Mouse (Mus musculus): ENCODE data around the gene Phldb2. TPM values are rescaled to one million over a fixed set of nuclear protein-coding genes. Genes with fewer than 3 reads are reported as not detected.

The Phldb2 gene
- polyA plus RNA-seq, 1 experiment from 2014 or later, result 9.8 TPM

GRCm38 (mm10) chr16:45844049-45844780, 109.2 kb downstream of the Phldb2 start:
- Histone ChIP-seq H3K4me2 (ENCODE audit: low read depth, low read length) (peak overlapping the region; percentile 73), H3K4me1 (ENCODE audit: insufficient read depth) (no peaks in the 10 kb centered on the region; the same call in 1 of the 2 replicates), H3K27ac (ENCODE audit: low read depth) (peak overlapping the region; percentile 69), H3K9me3 (ENCODE audit: low read length) (no peaks in the 10 kb centered on the region), H3K4me3 (ENCODE audit: low read depth, low read length) (peak overlapping the region; percentile 53), H3K36me3 (replicated peaks; ENCODE audit: insufficient read depth, low read length) (no peaks in the 10 kb centered on the region), H3K27me3 (ENCODE audit: insufficient read depth, low read length) (peaks cover 4% of the 10 kb centered on the region; the same call in 1 of the 2 replicates), H3K9ac (replicated peaks) (peak overlapping the region; percentile 73)
- peak; percentile 69 for DNase-seq
- peak; percentile 87 for ATAC-seq
- TF ChIP-seq EP300 (IDR thresholded peaks at IDR 0.05; ENCODE audit: low read depth) (no peak), CTCF (IDR thresholded peaks at IDR 0.05; ENCODE audit: low read depth) (peak; percentile 60)
- under 1% methylated on average over 42 of the region's 45 CpGs for WGBS (ENCODE audit: insufficient replicate concordance)

- no peaks in the 10 kb centered on the region for H3K36me3 ChIP-seq (replicated peaks; ENCODE audit: insufficient read depth, low read length)
- WGBS (ENCODE audit: insufficient replicate concordance), result 5% methylated on average over 16 of the region's 16 CpGs
- peaks cover 4% of the 10 kb centered on the region; the same call in 1 of the 2 replicates for H3K27me3 ChIP-seq (ENCODE audit: insufficient read depth, low read length)
- DNase-seq (peak; percentile 30), ATAC-seq (peak; percentile 45)
- H3K27ac ChIP-seq (ENCODE audit: low read depth), result peak overlapping the region; percentile 69
- TF ChIP-seq EP300 (IDR thresholded peaks at IDR 0.05; ENCODE audit: low read depth) (no peak), CTCF (IDR thresholded peaks at IDR 0.05; ENCODE audit: low read depth) (no peak)
- H3K9ac ChIP-seq (replicated peaks), result peak overlapping the region; percentile 73
- no peaks in the 10 kb centered on the region; the same call in 1 of the 2 replicates for H3K4me1 ChIP-seq (ENCODE audit: insufficient read depth)
- H3K9me3 ChIP-seq (ENCODE audit: low read length), result no peaks in the 10 kb centered on the region
- peak overlapping the region; percentile 73 for H3K4me2 ChIP-seq (ENCODE audit: low read depth, low read length)
- H3K4me3 ChIP-seq (ENCODE audit: low read depth, low read length), result peak overlapping the region; percentile 53
These were observed 110.0 kb downstream of the Phldb2 start for GRCm38 (mm10) chr16:45843351-45843891.

DNA sequence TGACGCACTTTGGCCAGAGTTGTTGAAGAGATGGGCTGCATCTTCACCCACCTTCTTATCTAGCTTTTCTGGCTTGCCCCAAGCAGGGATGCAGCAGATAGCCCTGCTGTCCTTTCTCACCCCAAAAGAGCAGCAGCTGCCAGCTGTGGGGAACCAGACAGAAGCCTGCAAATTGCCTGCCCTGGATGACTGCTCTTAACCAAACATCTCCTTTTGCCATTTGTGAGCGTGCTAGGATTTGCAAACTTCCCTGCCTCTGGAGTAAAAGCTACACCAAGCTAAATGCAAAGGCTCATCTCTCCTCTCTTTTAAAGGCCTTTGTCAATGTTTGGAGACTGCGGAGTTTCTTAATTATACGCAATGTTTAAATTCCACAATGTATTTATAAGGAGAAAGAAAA, 111.0 kb downstream of the Phldb2 start:
- H3K36me3 ChIP-seq (replicated peaks; ENCODE audit: insufficient read depth, low read length), result no peaks in the 10 kb centered on the region
- no peak for ATAC-seq
- peaks cover 6% of the 10 kb centered on the region for H3K4me1 ChIP-seq (ENCODE audit: insufficient read depth)
- peaks cover 4% of the 10 kb centered on the region; the same call in 1 of the 2 replicates for H3K27me3 ChIP-seq (ENCODE audit: insufficient read depth, low read length)
- peak overlapping the region; percentile 73; the same call in 1 of the 2 replicates for H3K4me2 ChIP-seq (ENCODE audit: low read depth, low read length)
- peak overlapping the region; percentile 22; the same call in 1 of the 2 replicates for H3K27ac ChIP-seq (ENCODE audit: low read depth)
- no peak for DNase-seq
- no peaks in the 10 kb centered on the region for H3K9me3 ChIP-seq (ENCODE audit: low read length)
- H3K4me3 ChIP-seq (ENCODE audit: low read depth, low read length), result no peak overlapping the region
- 62% methylated on average over 4 of the region's 4 CpGs for WGBS (ENCODE audit: insufficient replicate concordance)
- TF ChIP-seq CTCF (IDR thresholded peaks at IDR 0.05; ENCODE audit: low read depth) (no peak), EP300 (IDR thresholded peaks at IDR 0.05; ENCODE audit: low read depth) (no peak)
- H3K9ac ChIP-seq (replicated peaks), result no peak overlapping the region

GRCm38 (mm10) chr16:45841806-45842205, 111.6 kb downstream of the Phldb2 start:
- Histone ChIP-seq H3K9me3 (ENCODE audit: low read length) (no peaks in the 10 kb centered on the region), H3K27me3 (ENCODE audit: insufficient read depth, low read length) (peaks cover 4% of the 10 kb centered on the region; the same call in 1 of the 2 replicates), H3K4me1 (ENCODE audit: insufficient read depth) (peaks cover 8% of the 10 kb centered on the region), H3K9ac (replicated peaks) (no peak overlapping the region), H3K4me3 (ENCODE audit: low read depth, low read length) (no peak overlapping the region), H3K4me2 (ENCODE audit: low read depth, low read length) (0 out of 2 replicates have a peak overlapping the region, but pooled peaks have one; percentile 73), H3K27ac (ENCODE audit: low read depth) (no peak overlapping the region), H3K36me3 (replicated peaks; ENCODE audit: insufficient read depth, low read length) (no peaks in the 10 kb centered on the region)
- TF ChIP-seq CTCF (IDR thresholded peaks at IDR 0.05; ENCODE audit: low read depth) (no peak), EP300 (IDR thresholded peaks at IDR 0.05; ENCODE audit: low read depth) (no peak)
- WGBS (ENCODE audit: insufficient replicate concordance), result 68% methylated on average over 3 of the region's 3 CpGs
- no peak for ATAC-seq
- DNase-seq, result no peak

- peaks cover 8% of the 10 kb centered on the region for H3K4me1 ChIP-seq (ENCODE audit: insufficient read depth)
- ATAC-seq (no peak), DNase-seq (no peak)
- no peak overlapping the region for H3K27ac ChIP-seq (ENCODE audit: low read depth)
- no peak overlapping the region for H3K9ac ChIP-seq (replicated peaks)
- 66% methylated on average over 3 of the region's 3 CpGs for WGBS (ENCODE audit: insufficient replicate concordance)
- TF ChIP-seq EP300 (IDR thresholded peaks at IDR 0.05; ENCODE audit: low read depth) (no peak), CTCF (IDR thresholded peaks at IDR 0.05; ENCODE audit: low read depth) (no peak)
- no peak overlapping the region for H3K4me3 ChIP-seq (ENCODE audit: low read depth, low read length)
- H3K4me2 ChIP-seq (ENCODE audit: low read depth, low read length), result no peak overlapping the region
- H3K36me3 ChIP-seq (replicated peaks; ENCODE audit: insufficient read depth, low read length), result no peaks in the 10 kb centered on the region
- no peaks in the 10 kb centered on the region for H3K9me3 ChIP-seq (ENCODE audit: low read length)
- peaks cover 4% of the 10 kb centered on the region; the same call in 1 of the 2 replicates for H3K27me3 ChIP-seq (ENCODE audit: insufficient read depth, low read length)
These were observed 112.4 kb downstream of the Phldb2 start for GRCm38 (mm10) chr16:45841016-45841415.

DNA sequence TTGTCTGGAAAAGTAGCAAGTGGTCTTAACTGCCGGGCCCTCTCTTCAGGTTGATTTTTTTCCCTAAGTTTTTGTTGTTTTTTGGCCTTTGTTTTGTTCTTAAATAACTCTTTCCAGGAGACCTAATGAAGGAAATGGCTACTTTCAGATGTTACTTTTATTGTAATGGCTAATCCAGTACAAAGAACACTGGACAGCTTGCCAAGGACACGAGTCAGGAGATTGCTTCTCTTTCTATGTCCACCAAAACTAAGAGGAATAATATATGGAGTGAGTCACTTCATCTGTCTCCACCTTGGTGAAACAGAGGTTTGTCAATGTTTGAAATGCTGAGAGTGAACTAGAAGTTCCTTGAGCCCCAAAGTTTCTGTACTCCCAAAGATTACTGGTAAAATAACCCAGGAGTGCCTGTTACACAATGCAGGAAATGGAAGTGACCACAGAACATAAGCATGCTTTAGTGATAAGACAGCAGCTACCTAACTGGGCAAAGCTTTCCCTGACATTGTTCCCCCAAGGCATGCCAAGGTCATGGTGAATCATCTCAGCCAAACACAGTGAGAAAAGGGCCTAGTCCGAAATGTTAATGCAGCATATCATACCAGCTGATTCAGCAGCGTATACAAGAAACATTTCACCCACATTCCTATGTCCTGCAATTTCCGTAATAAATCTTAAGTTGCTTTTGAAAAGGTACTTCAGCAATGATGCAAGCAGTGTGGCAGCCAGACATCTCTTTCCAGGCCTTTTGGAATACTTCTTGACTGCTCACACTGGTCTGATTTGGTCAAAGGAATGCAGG, 115.7 kb downstream of the Phldb2 start:
- no peak overlapping the region for H3K4me2 ChIP-seq (ENCODE audit: low read depth, low read length)
- peak overlapping the region; percentile 69 for H3K27ac ChIP-seq (ENCODE audit: low read depth)
- peak; percentile 72 for ATAC-seq
- H3K27me3 ChIP-seq (ENCODE audit: insufficient read depth, low read length), result no peaks in the 10 kb centered on the region
- no peak overlapping the region for H3K4me3 ChIP-seq (ENCODE audit: low read depth, low read length)
- H3K36me3 ChIP-seq (replicated peaks; ENCODE audit: insufficient read depth, low read length), result no peaks in the 10 kb centered on the region
- H3K9ac ChIP-seq (replicated peaks), result no peak overlapping the region
- 35% methylated on average over 5 of the region's 5 CpGs for WGBS (ENCODE audit: insufficient replicate concordance)
- TF ChIP-seq EP300 (IDR thresholded peaks at IDR 0.05; ENCODE audit: low read depth) (peak; percentile 50; the same call in 1 of the 2 replicates), CTCF (IDR thresholded peaks at IDR 0.05; ENCODE audit: low read depth) (no peak)
- no peak for DNase-seq
- no peaks in the 10 kb centered on the region for H3K9me3 ChIP-seq (ENCODE audit: low read length)
- peaks cover 8% of the 10 kb centered on the region for H3K4me1 ChIP-seq (ENCODE audit: insufficient read depth)

Data from liver, postnatal 0 days (tissue).